Mouse (Mus musculus): Measurements from ENCODE around the gene Rnf39. TPM values are rescaled to one million over a fixed set of nuclear protein-coding genes. Genes with fewer than 3 reads are reported as not detected.
A peak's percentile ranks its signal among the peaks of the same experiment; 100 is the strongest.

Rnf39 gene
- polyA plus RNA-seq, 1 experiment, result 0.07 TPM

- TF ChIP-seq MAX (IDR thresholded peaks at IDR 0.05; ENCODE audit: low read depth) (no peak), TCF12 (IDR thresholded peaks at IDR 0.05; ENCODE audit: insufficient read depth, poor library complexity, severe bottlenecking) (no peak), POLR2A (IDR thresholded peaks at IDR 0.05; ENCODE audit: insufficient read length, low read depth) (no peak), E2F4 (IDR thresholded peaks at IDR 0.05; ENCODE audit: insufficient read depth) (no peak), MYOG (IDR thresholded peaks at IDR 0.05; ENCODE audit: control insufficient read depth in 1 of 3, insufficient read depth in 1 of 3, insufficient read length in 2 of 3, low read depth in 2 of 3) (no peak), CEBPB (IDR thresholded peaks at IDR 0.05; ENCODE audit: insufficient read depth, poor library complexity, severe bottlenecking) (no peak), USF1 (IDR thresholded peaks at IDR 0.05; ENCODE audit: low read depth) (no peak), SRF (IDR thresholded peaks at IDR 0.05; ENCODE audit: control insufficient read depth, insufficient read length, low read depth) (no peak), TCF3 (IDR thresholded peaks at IDR 0.05; ENCODE audit: insufficient read length, low read depth) (no peak)
- Histone ChIP-seq H3K4me2 (ENCODE audit: low read depth) (no peak overlapping the region), H3K79me2 (ENCODE audit: control insufficient read depth, insufficient read depth) (no peaks in the 10 kb centered on the region), H3K4me3 (no peak overlapping the region), H3K36me3 (ENCODE audit: control insufficient read depth, insufficient read depth) (no peaks in the 10 kb centered on the region), H3K27me3 (ENCODE audit: control insufficient read depth, insufficient read depth, insufficient read length) (no peaks in the 10 kb centered on the region), H3ac (ENCODE audit: control insufficient read depth, insufficient read length) (no peak overlapping the region)
These were observed 19.2 kb upstream of the Rnf39 start for GRCm38 (mm10) chr17:36923491-36923890.

GRCm38 (mm10) chr17:36927496-36928120 is 15.1 kb upstream of the Rnf39 start:
- Histone ChIP-seq H3K79me2 (ENCODE audit: control insufficient read depth, insufficient read depth) (no peaks in the 10 kb centered on the region), H3K4me2 (ENCODE audit: low read depth) (no peak overlapping the region), H3K27me3 (ENCODE audit: control insufficient read depth, insufficient read depth, insufficient read length) (no peaks in the 10 kb centered on the region), H3K36me3 (ENCODE audit: control insufficient read depth, insufficient read depth) (no peaks in the 10 kb centered on the region), H3ac (ENCODE audit: control insufficient read depth, insufficient read length) (no peak overlapping the region), H3K4me3 (no peak overlapping the region)
- no peak for TF ChIP-seq E2F4 (IDR thresholded peaks at IDR 0.05; ENCODE audit: insufficient read depth)
- no peak for TF ChIP-seq USF1 (IDR thresholded peaks at IDR 0.05; ENCODE audit: low read depth)
- no peak for TF ChIP-seq TCF12 (IDR thresholded peaks at IDR 0.05; ENCODE audit: insufficient read depth, poor library complexity, severe bottlenecking)
- no peak for TF ChIP-seq CEBPB (IDR thresholded peaks at IDR 0.05; ENCODE audit: insufficient read depth, poor library complexity, severe bottlenecking)

GRCm38 (mm10) chr17:36929236-36929932 is 13.3 kb upstream of the Rnf39 start:
- Histone ChIP-seq H3ac (ENCODE audit: control insufficient read depth, insufficient read length) (no peak overlapping the region), H3K79me2 (ENCODE audit: control insufficient read depth, insufficient read depth) (no peaks in the 10 kb centered on the region), H3K4me2 (ENCODE audit: low read depth) (peak overlapping the region; percentile 31), H3K36me3 (ENCODE audit: control insufficient read depth, insufficient read depth) (no peaks in the 10 kb centered on the region), H3K27me3 (ENCODE audit: control insufficient read depth, insufficient read depth, insufficient read length) (no peaks in the 10 kb centered on the region), H3K4me3 (no peak overlapping the region)
- TF ChIP-seq POLR2A (IDR thresholded peaks at IDR 0.05; ENCODE audit: insufficient read length, low read depth) (no peak), POLR2AphosphoS2 (IDR thresholded peaks at IDR 0.05; ENCODE audit: insufficient read length, low read depth) (no peak), USF1 (IDR thresholded peaks at IDR 0.05; ENCODE audit: low read depth) (no peak), REST (IDR thresholded peaks at IDR 0.05; ENCODE audit: insufficient read depth, insufficient read length) (no peak), CEBPB (IDR thresholded peaks at IDR 0.05; ENCODE audit: insufficient read depth, poor library complexity, severe bottlenecking) (no peak), MAX (IDR thresholded peaks at IDR 0.05; ENCODE audit: low read depth) (no peak), E2F4 (IDR thresholded peaks at IDR 0.05; ENCODE audit: insufficient read depth) (no peak)

- H3K27me3 ChIP-seq (ENCODE audit: control insufficient read depth, insufficient read depth, insufficient read length), result no peaks in the 10 kb centered on the region
- H3K4me3 ChIP-seq, result peak overlapping the region; percentile 3
- no peaks in the 10 kb centered on the region for H3K36me3 ChIP-seq (ENCODE audit: control insufficient read depth, insufficient read depth)
- no peak overlapping the region for H3ac ChIP-seq (ENCODE audit: control insufficient read depth, insufficient read length)
- no peak for TF ChIP-seq MAX (IDR thresholded peaks at IDR 0.05; ENCODE audit: low read depth)
- TF ChIP-seq POLR2A (IDR thresholded peaks at IDR 0.05; ENCODE audit: insufficient read length, low read depth), result no peak
- no peak for TF ChIP-seq CEBPB (IDR thresholded peaks at IDR 0.05; ENCODE audit: insufficient read depth, poor library complexity, severe bottlenecking)
- TF ChIP-seq SRF (IDR thresholded peaks at IDR 0.05; ENCODE audit: control insufficient read depth, insufficient read length, low read depth), result no peak
- TF ChIP-seq TCF3 (IDR thresholded peaks at IDR 0.05; ENCODE audit: insufficient read length, low read depth), result no peak
- no peak for TF ChIP-seq TCF12 (IDR thresholded peaks at IDR 0.05; ENCODE audit: insufficient read depth, poor library complexity, severe bottlenecking)
- TF ChIP-seq MYOD1 (IDR thresholded peaks at IDR 0.05; ENCODE audit: control insufficient read depth in 1 of 3, insufficient read length in 2 of 3, low read depth in 2 of 3), result no peak
- no peak for TF ChIP-seq MYOG (IDR thresholded peaks at IDR 0.05; ENCODE audit: control insufficient read depth in 1 of 3, insufficient read depth in 1 of 3, insufficient read length in 2 of 3, low read depth in 2 of 3)
- H3K79me2 ChIP-seq (ENCODE audit: control insufficient read depth, insufficient read depth), result no peaks in the 10 kb centered on the region
- H3K4me2 ChIP-seq (ENCODE audit: low read depth), result no peak overlapping the region
These were observed 12.5 kb upstream of the Rnf39 start for GRCm38 (mm10) chr17:36930233-36930632.

- Histone ChIP-seq H3ac (ENCODE audit: control insufficient read depth, insufficient read length) (no peak overlapping the region), H3K79me2 (ENCODE audit: control insufficient read depth, insufficient read depth) (no peaks in the 10 kb centered on the region), H3K27me3 (ENCODE audit: control insufficient read depth, insufficient read depth, insufficient read length) (no peaks in the 10 kb centered on the region), H3K4me3 (peak overlapping the region; percentile 3), H3K4me2 (ENCODE audit: low read depth) (peak overlapping the region; percentile 51), H3K36me3 (ENCODE audit: control insufficient read depth, insufficient read depth) (no peaks in the 10 kb centered on the region)
- TF ChIP-seq SRF (IDR thresholded peaks at IDR 0.05; ENCODE audit: control insufficient read depth, insufficient read length, low read depth) (no peak), MAX (IDR thresholded peaks at IDR 0.05; ENCODE audit: low read depth) (no peak), POLR2A (IDR thresholded peaks at IDR 0.05; ENCODE audit: insufficient read length, low read depth) (no peak), USF1 (IDR thresholded peaks at IDR 0.05; ENCODE audit: low read depth) (no peak), E2F4 (IDR thresholded peaks at IDR 0.05; ENCODE audit: insufficient read depth) (no peak), MYOD1 (IDR thresholded peaks at IDR 0.05; ENCODE audit: control insufficient read depth in 1 of 3, insufficient read length in 2 of 3, low read depth in 2 of 3) (no peak), MYOG (IDR thresholded peaks at IDR 0.05; ENCODE audit: control insufficient read depth in 1 of 3, insufficient read depth in 1 of 3, insufficient read length in 2 of 3, low read depth in 2 of 3) (no peak), TCF3 (IDR thresholded peaks at IDR 0.05; ENCODE audit: insufficient read length, low read depth) (no peak), TCF12 (IDR thresholded peaks at IDR 0.05; ENCODE audit: insufficient read depth, poor library complexity, severe bottlenecking) (no peak), REST (IDR thresholded peaks at IDR 0.05; ENCODE audit: insufficient read depth, insufficient read length) (no peak)
These were observed 11.6 kb upstream of the Rnf39 start for GRCm38 (mm10) chr17:36931130-36931529.

Measured in myocyte (in vitro differentiated cells).